22 mouse cellular contexts compared by ENCODE assay signal in the genomic region with DNA sequence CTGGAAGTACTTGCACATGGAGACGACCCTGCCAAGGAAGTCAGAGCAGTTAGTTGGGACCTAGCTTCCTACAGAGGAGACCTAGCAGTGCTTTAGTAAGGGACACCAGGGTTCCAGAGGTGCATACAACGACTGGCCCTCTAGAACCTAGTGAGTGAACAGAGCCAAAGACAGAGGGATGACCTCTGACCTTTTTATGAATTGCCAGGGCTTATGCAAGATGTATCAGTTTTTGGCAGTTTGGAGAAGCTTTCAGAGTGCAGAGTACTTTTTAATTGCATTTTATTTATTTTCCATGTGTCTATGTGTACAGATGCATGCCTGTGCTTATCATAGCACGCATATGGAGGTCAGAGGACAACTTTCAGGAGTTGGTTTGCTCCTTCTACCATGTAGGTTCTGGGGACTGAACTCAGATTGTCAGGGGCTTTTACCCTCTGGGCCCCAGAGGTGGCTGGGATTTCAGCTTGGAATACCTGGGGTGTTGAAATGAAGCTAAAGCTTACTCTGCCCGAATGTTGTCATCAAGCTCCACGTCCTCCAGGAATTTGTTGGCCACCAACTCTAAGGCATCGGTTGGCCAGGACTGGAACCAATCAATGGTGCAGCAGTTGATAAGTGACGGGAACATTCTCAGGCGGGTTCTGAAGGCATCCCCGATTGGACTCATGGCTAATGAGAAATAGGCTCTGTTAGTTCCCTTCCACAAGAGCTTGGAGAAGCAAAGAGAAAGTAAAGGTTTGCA.
DNase-seq lines count a peak whose midpoint lies in the region.
"Had no signal": no experiment of that assay in that cellular context is flagged by ENCODE, and none has a peak within 500 bp of the region (broad histone marks: within the 10 kb centered on the region; RNA-seq: fewer than 3 reads in every experiment).

No protein-coding gene starts in this region.

- H3K4me3 ChIP-seq in brown adipose tissue, adult 24 weeks (ENCODE audit: insufficient read depth, low read depth, low read length), result no peak overlapping the region
- H3K4me3 ChIP-seq: embryonic facial prominence, embryonic 13.5 days; embryonic facial prominence, embryonic 15.5 days; erythroblast, embryonic 14.5 days; forebrain, embryonic 10.5 days; forebrain, embryonic 13.5 days; forebrain, embryonic 15.5 days had no signal

- DNase-seq in adrenal gland, postnatal 10 days, result peak; percentile 28
- no peak for DNase-seq in adrenal gland, postnatal 4 days (ENCODE audit: low spot score in 2 of 2)
- peak; percentile 91 for DNase-seq in heart, adult 11 months
- no peak for DNase-seq in heart, adult 8-10 months (ENCODE audit: low spot score)
- DNase-seq in adipocyte (ENCODE audit: low spot score), result peak; percentile 59
- no peak for DNase-seq in gastrocnemius, postnatal 10 days
- DNase-seq: adrenal gland, postnatal 25 days; cerebellum, adult 11 months; cerebellum, adult 18-20 months; cerebellum, adult 8-10 months; cerebellum, adult 9-11 months; cerebellum, postnatal 14 days; cerebellum, postnatal 36 days; embryo, embryonic 11 days; forebrain, postnatal 0 days had no signal

- H3K4me1 ChIP-seq in brown adipose tissue, adult 24 weeks (ENCODE audit: control insufficient read depth, insufficient read depth, insufficient read length, low read length), result peaks cover 22% of the 10 kb centered on the region
- H3K4me1 ChIP-seq: embryonic facial prominence, embryonic 13.5 days; embryonic facial prominence, embryonic 15.5 days; forebrain, embryonic 10.5 days; forebrain, embryonic 13.5 days; forebrain, embryonic 15.5 days had no signal

- H3K27ac ChIP-seq in brown adipose tissue, adult 24 weeks (replicated peaks; ENCODE audit: low read depth, low read length), result peak overlapping the region; percentile 19; the same call in 1 of the 2 replicates
- H3K27ac ChIP-seq: embryonic facial prominence, embryonic 13.5 days; embryonic facial prominence, embryonic 15.5 days; forebrain, embryonic 10.5 days; forebrain, embryonic 13.5 days; forebrain, embryonic 15.5 days had no signal

Comparison
In these comparisons a context has a peak if more than half of its experiments do, and no peak if none do; other contexts are left out.
1. DNase-seq: peak in adrenal gland, postnatal 10 days (single experiment), heart, adult 11 months (single experiment) and adipocyte (single experiment); none in adrenal gland, postnatal 4 days (0 of 2), heart, adult 8-10 months (single experiment) and gastrocnemius, postnatal 10 days (single experiment).